Mouse (Mus musculus) spleen, adult 2 months (tissue): ENCODE measurements around the gene Stab1.

Experiments used
- CTCF ChIP-seq: fragments of 200-500 bp; IDR thresholded peaks from 2 replicates; pipeline ENCODE4 v1.5.1; 2011; ENCODE audit warnings: mild to moderate bottlenecking, inconsistent platforms; ENCODE audit not compliant: insufficient read depth, insufficient read length, insufficient replicate concordance; ENCODE audit errors: extremely low read depth
- POLR2A ChIP-seq: fragments of 200-500 bp; IDR thresholded peaks from 2 replicates; pipeline ENCODE4 v1.6.1; 2011; ENCODE audit warnings: low read depth, low read length, inconsistent platforms

GRCm38 (mm10) chr14:31140141-31140540 is 28.3 kb downstream of the Stab1 start:
- TF ChIP-seq CTCF (no peak), POLR2A (no peak)
